Mouse (Mus musculus) embryo, embryonic 11.5 days (tissue): ENCODE results near the gene Rfxap.
"Not testable (repeated sequence)": the region's sequence is repeated elsewhere in the genome, so short reads cannot be mapped to it uniquely, and the experiment has no call there.

Experiments
- DNase-seq: peaks from one replicate; pipeline ENCODE4 v3.0.0-alpha.2; 2012; ENCODE audit warnings: low read depth, low spot score

Rfxap gene

DNA sequence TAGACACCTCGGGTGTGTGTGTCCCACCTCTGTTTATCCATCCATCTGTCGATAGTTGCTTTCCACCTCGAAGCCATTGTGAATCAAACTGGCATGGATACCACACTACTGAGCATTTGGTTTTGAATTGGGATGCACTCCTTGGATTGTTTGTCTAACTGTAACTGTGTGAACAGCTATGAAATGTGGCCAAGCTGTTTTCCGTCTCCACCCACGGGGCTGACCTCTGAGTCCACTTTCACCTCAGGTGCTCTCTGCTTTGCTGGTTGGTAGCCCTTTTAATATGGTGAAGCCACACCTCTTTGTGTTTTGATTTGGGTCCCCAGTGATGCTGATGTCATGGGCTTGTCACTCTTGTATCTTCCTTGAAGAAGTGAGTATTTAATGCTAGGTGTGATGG, 40.8 kb downstream of the Rfxap start:
- no peak for DNase-seq

DNA sequence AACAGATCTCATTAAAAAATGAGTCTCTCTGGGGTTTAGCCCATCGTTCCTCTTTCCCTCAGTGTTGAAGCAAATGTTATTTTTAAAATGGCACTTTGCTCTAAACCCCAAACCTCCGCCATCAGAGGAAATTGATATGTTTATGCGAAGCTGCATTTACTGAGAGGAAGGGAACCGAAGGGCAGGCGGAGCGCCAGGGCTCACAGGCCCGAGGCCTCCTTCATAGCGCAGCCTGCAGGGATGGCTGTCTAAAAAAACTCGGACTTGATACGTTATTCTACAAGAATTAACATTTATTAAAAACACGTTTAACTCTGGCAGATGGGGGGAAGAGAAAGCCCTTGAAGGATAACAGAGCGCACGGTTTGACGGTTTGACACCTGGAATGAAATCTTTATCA, 41.6 kb downstream of the Rfxap start:
- no peak for DNase-seq

DNA sequence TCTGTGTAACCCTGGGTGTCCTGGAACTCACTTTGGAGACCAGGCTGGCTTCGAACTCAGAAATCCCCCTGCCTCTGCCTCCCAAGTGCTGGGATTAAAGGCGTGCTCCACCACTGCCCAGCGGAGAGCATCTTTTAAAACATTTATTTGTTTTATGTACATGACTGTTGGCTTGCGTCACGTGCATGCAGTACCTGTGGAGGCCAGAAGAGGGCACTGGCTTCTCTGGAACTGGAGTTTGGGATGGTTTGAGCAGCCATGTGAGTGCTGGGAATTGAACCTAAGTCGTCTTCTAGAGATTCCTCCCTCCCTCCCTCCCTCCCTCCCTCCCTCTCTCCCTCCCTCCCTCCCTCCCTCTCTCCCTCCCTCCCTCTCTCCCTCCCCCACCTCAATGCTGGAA, 42.1 kb downstream of the Rfxap start:
- not testable (repeated sequence) for DNase-seq

DNA sequence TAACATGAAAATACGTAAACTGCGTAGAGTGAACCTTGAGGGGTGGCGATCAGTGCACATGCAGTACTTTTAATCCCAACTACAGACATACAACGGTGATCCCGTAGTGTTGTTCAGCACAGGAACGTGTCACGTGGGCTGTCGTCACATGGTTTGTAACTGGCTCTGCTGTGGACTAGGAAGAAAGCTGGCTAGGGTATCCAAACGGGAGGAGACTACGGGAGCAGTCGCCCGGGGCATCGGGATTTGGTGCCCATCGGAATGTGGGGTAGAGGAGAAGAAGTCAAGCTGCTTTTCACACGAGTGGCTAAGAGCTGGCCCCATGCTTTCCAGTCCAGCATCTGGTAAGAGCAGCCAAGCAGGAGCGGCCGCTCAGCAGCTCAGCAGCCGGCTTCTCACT, 43.2 kb downstream of the Rfxap start:
- no peak for DNase-seq

DNA sequence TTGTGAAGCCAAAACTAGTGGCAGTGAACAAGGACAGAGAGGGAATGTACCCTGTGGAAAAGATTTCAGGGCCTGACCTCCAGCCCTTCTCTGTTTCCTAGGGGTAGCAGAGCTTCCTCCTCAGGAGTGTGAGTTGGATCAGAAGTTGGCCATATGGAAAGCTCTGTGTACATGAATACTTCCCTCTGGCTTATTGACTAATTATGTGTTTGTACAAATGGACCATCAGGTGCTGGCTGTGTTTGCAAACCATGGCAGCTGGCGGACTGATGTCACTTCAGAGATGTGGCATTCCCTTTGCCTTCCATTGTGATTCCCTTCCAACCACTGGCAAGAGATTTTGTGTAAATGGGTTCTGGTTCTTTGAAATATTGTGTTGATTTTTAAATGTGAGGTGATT, 46.3 kb downstream of the Rfxap start:
- no peak for DNase-seq

DNA sequence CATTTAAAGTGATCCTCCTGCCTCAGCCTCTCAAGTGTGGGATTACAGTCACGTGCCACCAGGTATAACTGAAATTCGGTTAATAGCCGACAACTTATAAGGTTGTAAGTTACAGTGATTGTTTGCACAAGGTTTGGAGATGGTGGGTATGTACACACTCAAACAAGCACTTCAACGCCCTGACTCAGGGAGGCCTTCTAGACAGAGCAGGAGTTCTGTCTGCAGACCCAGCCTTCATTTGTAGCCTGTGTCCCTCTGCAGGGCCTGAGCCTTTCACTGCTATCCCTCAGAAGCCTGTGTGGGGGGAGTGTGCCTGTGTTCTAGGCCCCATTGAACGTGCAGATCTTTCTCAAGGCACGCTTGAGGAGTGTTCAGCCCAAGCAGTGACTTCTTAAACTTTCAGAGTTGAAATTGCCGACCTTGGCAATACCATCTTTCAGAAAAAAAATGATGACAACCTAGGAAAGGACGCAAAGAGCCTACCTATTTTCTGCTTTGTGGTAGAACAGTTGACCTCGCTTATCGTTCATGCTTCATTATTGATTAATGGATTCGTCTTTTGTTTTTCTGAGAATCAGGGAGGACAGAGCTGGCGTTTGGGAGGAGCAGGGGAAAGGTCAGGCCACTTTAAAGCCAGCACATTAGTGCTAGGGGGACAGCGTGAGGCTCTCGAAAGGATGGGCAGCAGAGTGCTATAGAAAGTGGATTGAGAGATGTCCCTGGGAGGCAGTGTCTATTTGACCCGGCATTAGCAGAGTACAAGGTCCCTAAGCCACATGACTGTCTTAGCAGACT, 47.1 kb downstream of the Rfxap start:
- no peak for DNase-seq

DNA sequence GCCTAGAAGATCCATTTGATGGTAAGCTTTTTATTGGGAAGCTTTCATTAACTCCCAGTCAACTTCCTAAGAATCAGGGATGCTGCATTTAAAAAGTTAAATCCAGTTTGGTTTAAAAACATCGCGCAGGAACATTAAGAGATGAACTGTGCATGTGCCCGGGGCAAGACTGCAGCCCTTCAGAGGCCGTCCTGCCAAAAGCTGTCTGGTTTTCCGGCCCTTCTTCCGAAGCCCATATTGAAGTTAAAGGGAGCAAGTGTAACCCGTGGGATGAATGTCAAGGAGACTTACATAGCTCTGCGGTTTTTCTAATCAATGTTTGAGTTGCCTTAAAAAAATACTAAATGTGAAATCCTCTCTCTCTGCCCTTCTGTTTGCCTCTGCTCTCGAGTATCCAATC, 48.4 kb downstream of the Rfxap start:
- DNase-seq: no peak

DNA sequence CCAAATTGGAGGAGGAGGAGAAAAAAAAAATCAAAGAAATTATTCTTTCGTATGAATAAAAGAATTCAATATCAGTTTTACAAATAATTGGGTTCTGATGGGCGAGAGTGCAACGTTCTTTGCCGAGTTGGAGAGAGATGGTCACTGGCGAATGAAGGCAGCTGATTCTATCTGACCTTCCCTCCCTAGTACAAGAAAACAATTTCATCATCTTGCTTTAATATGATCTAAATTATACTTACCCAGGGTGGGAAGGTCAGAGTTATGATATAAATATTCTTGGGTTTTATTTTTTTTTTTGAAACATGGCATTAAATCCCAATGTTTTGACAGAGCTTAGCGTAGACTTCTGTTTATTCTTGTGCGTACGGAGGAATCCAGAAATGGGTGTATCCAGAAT, 50.1 kb downstream of the Rfxap start:
- no peak for DNase-seq

DNA sequence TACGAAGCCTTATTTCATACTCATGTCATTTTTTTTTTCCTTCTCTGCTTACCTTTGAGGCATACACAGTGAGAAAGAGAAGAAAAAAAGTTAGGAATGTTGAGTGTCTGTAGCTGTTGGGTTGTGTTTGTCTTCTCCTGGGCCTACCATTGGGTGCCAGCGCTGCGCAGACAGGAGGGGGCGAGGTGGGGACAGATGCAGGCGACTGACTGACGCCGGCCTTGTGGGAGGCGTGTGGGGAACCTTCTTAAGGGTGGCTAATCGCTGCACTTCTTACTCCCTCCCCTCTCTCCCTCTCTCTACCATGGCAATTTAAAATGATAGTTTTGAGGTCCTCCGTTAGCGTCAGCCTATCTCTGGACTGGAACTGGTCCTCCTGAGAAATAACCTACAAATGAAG, 51.5 kb downstream of the Rfxap start:
- DNase-seq: peak; percentile 8

DNA sequence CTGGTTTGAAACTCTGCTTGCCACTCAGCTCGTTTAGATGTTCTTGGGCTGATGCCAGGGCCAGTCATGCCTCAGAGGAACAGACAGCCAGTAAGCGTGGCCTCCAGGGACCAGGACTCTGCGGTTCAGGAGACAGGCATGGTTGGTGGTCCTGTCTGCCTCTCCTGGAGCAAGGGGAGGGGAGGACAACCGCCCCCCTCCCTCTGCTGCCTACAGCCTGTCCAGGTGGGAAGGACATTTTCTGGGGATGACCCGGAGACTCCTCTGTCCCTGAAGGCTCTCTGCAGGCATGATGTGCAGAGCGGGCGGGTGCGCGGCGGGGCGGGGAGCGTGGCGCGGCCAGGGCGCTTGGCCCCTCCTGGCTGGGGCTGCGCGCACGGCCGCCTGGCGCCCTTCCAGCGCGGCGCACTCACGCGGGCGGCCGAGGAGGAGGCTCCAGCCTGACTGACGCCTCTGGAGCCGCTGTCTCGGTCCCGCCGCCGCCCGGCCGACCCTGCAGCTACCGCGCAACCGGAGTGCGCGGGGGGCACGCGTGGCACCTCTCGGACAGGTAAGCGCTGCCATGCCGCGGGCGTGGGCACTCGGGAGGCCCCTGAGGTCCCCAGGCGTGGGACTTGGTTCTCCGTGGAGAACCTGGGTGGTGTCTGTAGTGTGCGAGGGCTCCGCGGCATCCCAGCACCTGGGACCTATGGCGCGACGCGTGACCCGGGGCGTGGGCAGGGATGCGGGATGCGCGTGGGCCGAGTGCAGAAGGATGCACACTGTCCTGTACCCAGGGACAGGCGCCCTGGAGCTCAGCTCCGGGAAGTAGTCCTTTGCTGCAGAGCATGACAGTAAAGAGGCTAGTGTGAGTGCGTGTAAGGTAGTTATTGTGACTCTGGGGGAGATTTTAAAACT, 52.2 kb downstream of the Rfxap start, which contains the start of gene Smad9:
Smad9 (plus strand) TSS at position 438 of the 897 bp plus-strand sequence.
- DNase-seq: peak; percentile 27

DNA sequence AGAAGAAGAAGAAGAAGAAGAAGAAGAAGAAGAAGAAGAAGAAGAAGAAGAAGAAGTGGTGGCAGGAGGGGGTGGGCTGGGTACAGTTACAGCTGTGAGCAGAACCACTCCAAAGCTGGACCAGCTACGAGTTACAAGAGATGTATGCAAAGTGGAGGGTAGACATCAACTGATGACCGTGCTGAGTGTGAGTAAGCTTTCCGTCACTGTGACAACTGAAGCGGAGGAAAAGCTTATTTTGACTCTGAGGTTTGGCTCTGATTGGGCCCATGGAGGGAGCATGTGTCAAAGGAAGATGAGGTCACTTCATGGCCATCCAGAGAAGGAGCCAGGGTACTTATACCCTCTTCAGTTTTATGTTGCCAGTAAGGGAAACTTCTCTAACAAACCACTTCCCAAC, 54.2 kb downstream of the Rfxap start:
- no peak for DNase-seq
